Mouse (Mus musculus): Measurements from ENCODE around the gene Cdca3. TPM values are rescaled to one million over a fixed set of nuclear protein-coding genes. Genes with fewer than 3 reads are reported as not detected.
A peak's percentile ranks its signal among the peaks of the same experiment; 100 is the strongest.

Gene Cdca3
- polyA plus RNA-seq, 1 experiment from 2014 or later: 250 TPM

- Histone ChIP-seq H3K27me3 (ENCODE audit: low read depth, poor library complexity, severe bottlenecking) (peaks cover 69% of the 10 kb centered on the region), H3K27ac (peak overlapping the region; percentile 17; the same call in 1 of the 2 replicates), H3K4me3 (no peak overlapping the region), H3K9me3 (replicated peaks) (no peaks in the 10 kb centered on the region), H3K36me3 (peaks cover 3% of the 10 kb centered on the region; the same call in 1 of the 2 replicates), H3K4me1 (peaks cover 48% of the 10 kb centered on the region)
- WGBS: 54% methylated on average over 18 of the region's 18 CpGs
- DNase-seq (ENCODE audit: low spot score): no peak
These were observed 36.5 kb downstream of the Cdca3 start for GRCm38 (mm10) chr6:124865766-124866362.

GRCm38 (mm10) chr6:124866560-124866959 is 37.2 kb downstream of the Cdca3 start:
- no peak overlapping the region for H3K4me3 ChIP-seq
- H3K9me3 ChIP-seq (replicated peaks): no peaks in the 10 kb centered on the region
- H3K36me3 ChIP-seq: no peaks in the 10 kb centered on the region
- H3K27ac ChIP-seq: peak overlapping the region; percentile 17; the same call in 1 of the 2 replicates
- peaks cover 41% of the 10 kb centered on the region for H3K4me1 ChIP-seq
- no peak for DNase-seq (ENCODE audit: low spot score)
- H3K27me3 ChIP-seq (ENCODE audit: low read depth, poor library complexity, severe bottlenecking): peaks cover 62% of the 10 kb centered on the region
- WGBS: 59% methylated on average over 6 of the region's 7 CpGs

GRCm38 (mm10) chr6:124874348-124874747 is 45.0 kb downstream of the Cdca3 start:
- Histone ChIP-seq H3K36me3 (no peaks in the 10 kb centered on the region), H3K9me3 (replicated peaks) (no peaks in the 10 kb centered on the region), H3K4me1 (no peaks in the 10 kb centered on the region), H3K27ac (no peak overlapping the region), H3K4me3 (no peak overlapping the region), H3K27me3 (ENCODE audit: low read depth, poor library complexity, severe bottlenecking) (no peaks in the 10 kb centered on the region)
- no peak for DNase-seq (ENCODE audit: low spot score)
- 46% methylated on average over 3 of the region's 3 CpGs for WGBS

- H3K4me3 ChIP-seq: no peak overlapping the region
- no peaks in the 10 kb centered on the region for H3K9me3 ChIP-seq (replicated peaks)
- WGBS: 64% methylated on average over 6 of the region's 6 CpGs
- no peak for DNase-seq (ENCODE audit: low spot score)
- no peaks in the 10 kb centered on the region for H3K27me3 ChIP-seq (ENCODE audit: low read depth, poor library complexity, severe bottlenecking)
- H3K4me1 ChIP-seq: no peaks in the 10 kb centered on the region
- no peak overlapping the region for H3K27ac ChIP-seq
- no peaks in the 10 kb centered on the region for H3K36me3 ChIP-seq
These were observed 50.0 kb downstream of the Cdca3 start for GRCm38 (mm10) chr6:124879390-124879789.

- H3K27me3 ChIP-seq (ENCODE audit: low read depth, poor library complexity, severe bottlenecking): no peaks in the 10 kb centered on the region
- no peak overlapping the region for H3K27ac ChIP-seq
- no peaks in the 10 kb centered on the region for H3K36me3 ChIP-seq
- H3K9me3 ChIP-seq (replicated peaks): no peaks in the 10 kb centered on the region
- WGBS: 95% methylated on average over 9 of the region's 9 CpGs
- no peak overlapping the region for H3K4me3 ChIP-seq
- DNase-seq (ENCODE audit: low spot score): no peak
- H3K4me1 ChIP-seq: peaks cover 5% of the 10 kb centered on the region; the same call in 1 of the 2 replicates
These were observed 52.5 kb downstream of the Cdca3 start for GRCm38 (mm10) chr6:124881821-124882220.

Other genes starting within 250 kb of the Cdca3 start
- gene C1s2, start 193.5 kb upstream of the Cdca3 start, polyA plus RNA-seq (2016; fragmentation: Nextera tagmentation; extraction: Ambion mirVana): not detected in 2 replicates
- gene Lpcat3, start 166.5 kb upstream of the Cdca3 start, polyA plus RNA-seq (2016; fragmentation: Nextera tagmentation; extraction: Ambion mirVana): 37.3 and 45.7 TPM in 2 replicates
- gene Emg1, start 117.4 kb upstream of the Cdca3 start, polyA plus RNA-seq (2016; fragmentation: Nextera tagmentation; extraction: Ambion mirVana): 254 and 298 TPM in 2 replicates
- gene Phb2, start 117.2 kb upstream of the Cdca3 start, polyA plus RNA-seq (2016; fragmentation: Nextera tagmentation; extraction: Ambion mirVana): 501 and 622 TPM in 2 replicates
- gene Ptpn6, start 90.8 kb upstream of the Cdca3 start, polyA plus RNA-seq (2016; fragmentation: Nextera tagmentation; extraction: Ambion mirVana): 6.2 and 7.6 TPM in 2 replicates
- 384 and 460 TPM in 2 replicates for gene Grcc10, start 88.2 kb upstream of the Cdca3 start, polyA plus RNA-seq (2016; fragmentation: Nextera tagmentation; extraction: Ambion mirVana)
- gene Gm45234, start 73.5 kb upstream of the Cdca3 start, polyA plus RNA-seq (2016; fragmentation: Nextera tagmentation; extraction: Ambion mirVana): not detected in 2 replicates
- gene Atn1, start 73.0 kb upstream of the Cdca3 start, polyA plus RNA-seq (2016; fragmentation: Nextera tagmentation; extraction: Ambion mirVana): 12.9 and 14.8 TPM in 2 replicates
- gene Eno2, start 59.9 kb upstream of the Cdca3 start, polyA plus RNA-seq (2016; fragmentation: Nextera tagmentation; extraction: Ambion mirVana): 0.69 and 1.5 TPM in 2 replicates
- 0.35 and 0.68 TPM in 2 replicates for gene Lrrc23, start 49.8 kb upstream of the Cdca3 start, polyA plus RNA-seq (2016; fragmentation: Nextera tagmentation; extraction: Ambion mirVana)
- 4.7 and 6.9 TPM in 2 replicates for gene Spsb2, start 20.9 kb upstream of the Cdca3 start, polyA plus RNA-seq (2016; fragmentation: Nextera tagmentation; extraction: Ambion mirVana)
- 831 and 927 TPM in 2 replicates for gene Tpi1, start 15.3 kb upstream of the Cdca3 start, polyA plus RNA-seq (2016; fragmentation: Nextera tagmentation; extraction: Ambion mirVana)
- gene Usp5, start 63 bp upstream of the Cdca3 start, polyA plus RNA-seq (2016; fragmentation: Nextera tagmentation; extraction: Ambion mirVana): 200 and 209 TPM in 2 replicates
- 0.34 and 0.35 TPM in 2 replicates for gene Gnb3, start 10.7 kb downstream of the Cdca3 start, polyA plus RNA-seq (2016; fragmentation: Nextera tagmentation; extraction: Ambion mirVana)
- 17.3 and 26.8 TPM in 2 replicates for gene P3h3, start 28.2 kb downstream of the Cdca3 start, polyA plus RNA-seq (2016; fragmentation: Nextera tagmentation; extraction: Ambion mirVana)
- gene Gpr162, start 34.4 kb downstream of the Cdca3 start, polyA plus RNA-seq (2016; fragmentation: Nextera tagmentation; extraction: Ambion mirVana): 0.59 and 1.2 TPM in 2 replicates
- not detected in 2 replicates for gene Cd4, start 58.7 kb downstream of the Cdca3 start, polyA plus RNA-seq (2016; fragmentation: Nextera tagmentation; extraction: Ambion mirVana)
- 0.88 and 1.6 TPM in 2 replicates for gene Lag3, start 82.2 kb downstream of the Cdca3 start, polyA plus RNA-seq (2016; fragmentation: Nextera tagmentation; extraction: Ambion mirVana)
- 144 and 208 TPM in 2 replicates for gene Ptms, start 90.6 kb downstream of the Cdca3 start, polyA plus RNA-seq (2016; fragmentation: Nextera tagmentation; extraction: Ambion mirVana)
- 428 and 433 TPM in 2 replicates for gene Mlf2, start 101.8 kb downstream of the Cdca3 start, polyA plus RNA-seq (2016; fragmentation: Nextera tagmentation; extraction: Ambion mirVana)
- gene Cops7a, start 136.0 kb downstream of the Cdca3 start, polyA plus RNA-seq (2016; fragmentation: Nextera tagmentation; extraction: Ambion mirVana): 141 and 150 TPM in 2 replicates
- gene Pianp, start 167.1 kb downstream of the Cdca3 start, polyA plus RNA-seq (2016; fragmentation: Nextera tagmentation; extraction: Ambion mirVana): 0.40 and 1.4 TPM in 2 replicates
- gene Zfp384, start 179.6 kb downstream of the Cdca3 start, polyA plus RNA-seq (2016; fragmentation: Nextera tagmentation; extraction: Ambion mirVana): 12.8 and 15.2 TPM in 2 replicates
- 121 and 145 TPM in 2 replicates for gene Ing4, start 210.2 kb downstream of the Cdca3 start, polyA plus RNA-seq (2016; fragmentation: Nextera tagmentation; extraction: Ambion mirVana)
- gene Acrbp, start 220.1 kb downstream of the Cdca3 start, polyA plus RNA-seq (2016; fragmentation: Nextera tagmentation; extraction: Ambion mirVana): 10.1 and 13.0 TPM in 2 replicates
- gene Lpar5, start 238.4 kb downstream of the Cdca3 start, polyA plus RNA-seq (2016; fragmentation: Nextera tagmentation; extraction: Ambion mirVana): 0.14 and 0.18 TPM in 2 replicates

Data from limb, embryonic 10.5 days (tissue).